Mouse (Mus musculus) forebrain, embryonic 11.5 days (tissue): Measurements from ENCODE around the gene Myh9. TPM values are rescaled to one million over a fixed set of nuclear protein-coding genes. Genes with fewer than 3 reads are reported as not detected.
A peak's percentile ranks its signal among the peaks of the same experiment; 100 is the strongest.

ENCODE experiments used
- ATAC-seq: fragments of 200-750 bp; cut with Nextera tagmentation; replicated peaks from 2 replicates; pipeline ENCODE4 v1.8.0; 2017; ENCODE audit warnings: moderate TSS enrichment; ENCODE audit not compliant: low FRiP score
- DNase-seq: peaks from one replicate; pipeline ENCODE4 v3.0.0-alpha.2; 2017; ENCODE audit warnings: low spot score
- H3K27ac ChIP-seq: fragments of 300-500 bp; sonication (generic); 2 replicates; pipeline ENCODE4 v1.5.1; 2014; ENCODE audit warnings: low read depth, low read length
- H3K27me3 ChIP-seq: fragments of 300-500 bp; sonication (generic); 2 replicates; pipeline ENCODE4 v1.6.1; 2014; ENCODE audit warnings: mild to moderate bottlenecking, low read length, mixed read lengths; ENCODE audit not compliant: control insufficient read depth, insufficient read depth
- H3K36me3 ChIP-seq: fragments of 300-500 bp; sonication (generic); 2 replicates; pipeline ENCODE4 v1.6.1; 2014; ENCODE audit warnings: mild to moderate bottlenecking, low read length, moderate library complexity, mixed read lengths; ENCODE audit not compliant: control insufficient read depth, insufficient read depth
- H3K4me1 ChIP-seq: fragments of 300-500 bp; sonication (generic); replicated peaks from 2 replicates; pipeline ENCODE4 v1.6.1; 2014; ENCODE audit warnings: low read length, mixed read lengths; ENCODE audit not compliant: control insufficient read depth, insufficient read depth
- H3K4me2 ChIP-seq: fragments of 300-500 bp; sonication (generic); 2 replicates; pipeline ENCODE4 v1.6.1; 2014; ENCODE audit warnings: low read depth, mild to moderate bottlenecking, low read length, moderate library complexity, mixed read lengths; ENCODE audit not compliant: severe bottlenecking
- H3K4me3 ChIP-seq: fragments of 300-500 bp; sonication (generic); 2 replicates; pipeline ENCODE4 v1.5.1; 2014; ENCODE audit warnings: low read depth, low read length
- H3K9ac ChIP-seq: fragments of 300-500 bp; sonication (generic); 2 replicates; pipeline ENCODE4 v1.6.1; 2014; ENCODE audit warnings: low read length
- H3K9me3 ChIP-seq: fragments of 300-500 bp; sonication (generic); 2 replicates; pipeline ENCODE4 v1.6.1; 2016; ENCODE audit warnings: low read length, mixed read lengths; ENCODE audit not compliant: control insufficient read depth
- WGBS: fragments of 180-500 bp; shearing (Covaris S2); extraction: QIAGEN DNeasy Blood & Tissue Kit; methylation state at CpG from one replicate; pipeline ENCODE4 v1.1.7; 2014; 5-methylcytosine and 5-hydroxymethylcytosine counted together
- polyA plus RNA-seq: library from polyadenylated mRNA; unstranded; fragments of >200 nt; fragmentation: Nextera tagmentation; extraction: Ambion mirVana; gene quantifications from 2 replicates; pipeline ENCODE4 v1.2.1, GENCODE M21; 2014

The Myh9 gene
- polyA plus RNA-seq, 1 experiment from 2014 or later, result 37.4 TPM

DNA sequence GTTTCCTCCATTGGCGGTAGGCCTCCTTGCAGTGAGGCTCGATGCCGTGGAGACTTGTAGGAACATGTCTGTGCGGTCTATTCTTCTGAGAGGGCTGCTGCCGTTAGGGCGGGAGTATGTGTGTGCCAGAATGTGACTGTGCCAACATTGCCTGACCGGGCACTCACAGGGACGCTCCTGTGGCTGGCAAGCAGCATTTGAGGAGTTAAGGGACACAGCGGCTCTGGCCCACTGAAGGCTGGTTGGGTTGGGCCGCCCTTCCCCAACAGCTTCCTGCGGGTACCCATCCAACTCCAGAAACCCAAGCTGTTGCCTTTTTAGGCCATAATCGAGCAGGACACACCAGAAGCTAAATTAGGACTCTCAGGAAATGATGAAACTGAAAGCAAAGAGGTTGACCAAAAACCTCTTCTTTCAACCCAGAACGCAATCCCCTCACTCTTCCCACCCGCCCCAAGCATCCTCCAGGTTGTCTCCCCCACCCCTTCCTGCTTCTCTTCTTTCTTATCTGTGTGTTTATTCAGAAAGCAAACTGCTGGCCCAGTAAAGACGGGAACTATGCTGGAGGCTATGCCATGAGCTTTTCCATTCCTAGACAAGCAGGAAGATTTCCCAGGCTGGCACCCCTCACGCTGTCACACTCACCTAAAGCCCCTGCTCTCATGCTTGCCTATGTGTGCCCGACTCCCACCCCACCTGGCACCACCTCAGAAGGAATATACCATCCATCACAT is 25.9 kb downstream of the Myh9 start:
- WGBS, result 85% methylated on average over 17 of the region's 17 CpGs
- no peak overlapping the region for H3K4me2 ChIP-seq
- no peaks in the 10 kb centered on the region for H3K27me3 ChIP-seq
- H3K4me3 ChIP-seq, result no peak overlapping the region
- ATAC-seq (no peak), DNase-seq (no peak)
- no peaks in the 10 kb centered on the region; the same call in none of the 2 replicates for H3K36me3 ChIP-seq
- peaks cover under 1% of the 10 kb centered on the region; the same call in 1 of the 2 replicates for H3K4me1 ChIP-seq
- H3K9ac ChIP-seq, result no peak overlapping the region
- H3K27ac ChIP-seq, result 0 out of 2 replicates have a peak overlapping the region, but pooled peaks have one; percentile 25
- no peaks in the 10 kb centered on the region for H3K9me3 ChIP-seq

DNA sequence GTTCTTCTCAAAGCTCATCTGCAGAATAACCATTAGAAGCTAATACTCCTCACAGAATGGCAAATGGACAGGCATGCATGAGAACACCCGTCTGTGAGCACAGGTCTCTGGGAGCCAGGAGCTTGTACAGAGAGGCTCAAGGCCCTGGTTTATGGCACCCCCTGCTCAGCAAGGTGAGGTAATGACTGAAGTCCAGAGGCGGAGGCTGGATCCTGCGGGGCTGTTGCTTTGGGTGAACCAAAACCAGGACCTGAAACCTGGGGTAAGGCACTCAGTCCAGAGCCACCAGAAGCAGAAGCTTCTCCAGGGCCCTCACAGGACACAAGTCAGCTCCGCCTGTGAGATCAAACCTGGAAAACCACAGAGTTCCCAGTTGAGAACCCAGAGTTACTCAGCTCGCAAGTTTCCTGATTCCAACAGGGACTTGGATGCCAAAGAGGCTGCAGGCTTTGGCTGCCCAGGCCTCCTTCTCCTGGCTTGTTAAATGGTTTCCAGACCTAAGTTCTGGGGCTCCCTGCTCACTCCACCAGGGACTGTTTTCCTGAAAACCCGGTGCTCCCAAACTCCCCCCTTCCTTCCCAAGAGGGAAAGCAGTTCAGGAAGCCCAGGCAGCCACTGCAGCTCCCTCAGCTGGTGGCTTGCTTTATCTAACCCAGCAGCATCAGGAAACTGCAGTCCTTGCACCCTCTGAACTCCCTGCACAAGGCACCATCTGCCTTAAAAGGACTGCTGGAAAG is 28.2 kb downstream of the Myh9 start:
- Histone ChIP-seq H3K4me1 (peaks cover 3% of the 10 kb centered on the region; the same call in 1 of the 2 replicates), H3K9me3 (no peaks in the 10 kb centered on the region), H3K4me2 (no peak overlapping the region), H3K4me3 (no peak overlapping the region), H3K9ac (no peak overlapping the region), H3K27ac (no peak overlapping the region), H3K27me3 (no peaks in the 10 kb centered on the region), H3K36me3 (no peaks in the 10 kb centered on the region; the same call in none of the 2 replicates)
- WGBS, result 73% methylated on average over 6 of the region's 6 CpGs
- DNase-seq (no peak), ATAC-seq (no peak)

DNA sequence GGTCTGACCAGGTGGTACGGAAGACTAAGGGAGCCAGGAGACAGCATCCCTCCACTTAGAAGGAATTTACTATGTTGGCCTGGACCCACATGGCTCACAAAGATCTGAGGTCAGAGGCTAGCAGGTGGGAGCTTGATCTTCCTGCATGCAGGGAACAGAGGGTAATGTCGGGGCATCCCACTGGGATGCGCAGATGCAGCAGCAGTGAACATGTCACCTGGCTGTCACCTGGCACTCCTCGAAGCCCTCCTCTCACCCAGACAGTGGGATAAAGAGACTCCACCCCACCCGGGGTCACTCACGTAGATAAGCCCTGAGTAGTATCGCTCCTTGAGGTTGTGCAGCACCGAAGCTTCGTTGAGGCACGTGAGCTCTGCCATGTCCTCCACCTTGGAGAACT is 29.4 kb downstream of the Myh9 start:
- peaks cover 3% of the 10 kb centered on the region; the same call in 1 of the 2 replicates for H3K4me1 ChIP-seq
- 96% methylated on average over 10 of the region's 10 CpGs for WGBS
- H3K27ac ChIP-seq, result no peak overlapping the region

DNA sequence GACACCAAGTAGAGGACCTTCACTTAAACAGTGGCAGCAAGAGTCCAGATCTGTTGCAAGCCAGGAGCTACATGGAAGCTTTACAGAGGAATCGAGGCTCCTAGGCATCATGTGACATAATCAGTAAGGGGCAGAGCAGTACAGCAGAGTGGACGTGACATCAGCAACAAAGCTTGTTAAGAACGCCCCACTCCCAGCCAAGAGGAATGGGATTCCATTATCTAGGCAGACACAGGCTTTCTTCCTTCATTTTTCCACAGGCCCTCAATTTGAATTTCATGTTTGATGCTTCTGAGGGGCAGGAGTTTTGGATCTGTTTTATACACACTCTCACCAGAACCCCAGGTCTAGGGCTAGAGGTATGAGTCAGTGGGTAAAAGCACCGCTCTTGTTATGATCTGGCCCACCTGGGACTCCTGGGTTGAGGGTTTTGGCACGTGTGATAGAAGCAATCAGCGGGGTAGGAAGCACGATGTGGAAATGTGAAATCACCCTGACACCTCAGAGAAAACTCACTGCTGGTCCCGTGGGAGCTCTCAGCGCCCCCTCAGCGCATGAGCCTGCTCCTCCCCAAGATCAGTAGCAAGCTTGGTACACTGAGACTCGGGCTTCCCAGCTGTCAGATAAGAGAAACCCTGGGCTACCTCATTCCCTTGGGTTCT is 30.7 kb downstream of the Myh9 start:
- ATAC-seq, result no peak
- H3K27ac ChIP-seq, result no peak overlapping the region
- no peaks in the 10 kb centered on the region; the same call in none of the 2 replicates for H3K36me3 ChIP-seq
- no peak for DNase-seq
- WGBS, result 81% methylated on average over 11 of the region's 11 CpGs
- H3K9ac ChIP-seq, result no peak overlapping the region
- H3K9me3 ChIP-seq, result no peaks in the 10 kb centered on the region
- no peaks in the 10 kb centered on the region for H3K27me3 ChIP-seq
- H3K4me2 ChIP-seq, result no peak overlapping the region
- peaks cover 3% of the 10 kb centered on the region; the same call in 1 of the 2 replicates for H3K4me1 ChIP-seq
- H3K4me3 ChIP-seq, result no peak overlapping the region

More for the DNA sequence above, 29.4 kb downstream of the Myh9 start:
- Histone ChIP-seq H3K36me3 (no peaks in the 10 kb centered on the region; the same call in none of the 2 replicates), H3K4me3 (no peak overlapping the region), H3K9ac (no peak overlapping the region), H3K4me2 (no peak overlapping the region), H3K9me3 (no peaks in the 10 kb centered on the region), H3K27me3 (no peaks in the 10 kb centered on the region)
- DNase-seq (no peak), ATAC-seq (no peak)

DNA sequence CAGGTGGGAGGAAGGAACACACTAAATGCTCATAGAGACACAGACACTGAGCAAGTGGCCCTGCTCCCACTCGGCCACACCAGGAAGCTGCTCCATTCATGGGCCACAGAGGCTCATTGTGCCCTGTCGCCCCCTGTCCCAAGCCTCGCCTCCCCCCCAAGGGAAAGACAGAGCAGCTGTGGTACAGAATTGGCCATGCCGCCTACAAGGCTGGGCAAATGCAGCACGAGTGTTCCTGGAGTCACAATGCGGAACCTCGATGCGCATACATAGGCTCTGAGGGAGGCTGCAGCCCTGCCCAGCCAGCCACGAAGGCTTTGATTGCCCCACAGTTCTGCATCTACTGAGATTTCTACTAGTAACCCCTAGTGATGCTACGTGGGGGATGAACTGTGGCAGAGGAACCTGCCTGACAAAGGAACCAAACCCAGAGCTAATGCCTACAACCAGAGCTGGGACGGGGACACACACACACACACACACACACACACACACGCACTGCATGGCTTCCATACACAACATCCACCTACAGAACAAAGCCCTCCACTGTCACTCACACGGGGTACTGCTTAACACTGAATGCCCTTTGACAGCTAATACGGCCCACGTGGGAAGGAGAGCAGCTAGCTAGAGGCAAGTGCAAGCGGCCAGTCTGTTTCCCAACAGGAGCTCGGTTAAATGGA is 31.4 kb downstream of the Myh9 start:
- H3K4me1 ChIP-seq, result peaks cover 3% of the 10 kb centered on the region; the same call in 1 of the 2 replicates
- H3K4me3 ChIP-seq, result no peak overlapping the region
- no peak overlapping the region for H3K4me2 ChIP-seq
- H3K36me3 ChIP-seq, result no peaks in the 10 kb centered on the region; the same call in none of the 2 replicates
- ATAC-seq (no peak), DNase-seq (no peak)
- no peaks in the 10 kb centered on the region for H3K9me3 ChIP-seq
- H3K27me3 ChIP-seq, result no peaks in the 10 kb centered on the region
- no peak overlapping the region for H3K27ac ChIP-seq
- no peak overlapping the region for H3K9ac ChIP-seq
- 70% methylated on average over 17 of the region's 17 CpGs for WGBS

DNA sequence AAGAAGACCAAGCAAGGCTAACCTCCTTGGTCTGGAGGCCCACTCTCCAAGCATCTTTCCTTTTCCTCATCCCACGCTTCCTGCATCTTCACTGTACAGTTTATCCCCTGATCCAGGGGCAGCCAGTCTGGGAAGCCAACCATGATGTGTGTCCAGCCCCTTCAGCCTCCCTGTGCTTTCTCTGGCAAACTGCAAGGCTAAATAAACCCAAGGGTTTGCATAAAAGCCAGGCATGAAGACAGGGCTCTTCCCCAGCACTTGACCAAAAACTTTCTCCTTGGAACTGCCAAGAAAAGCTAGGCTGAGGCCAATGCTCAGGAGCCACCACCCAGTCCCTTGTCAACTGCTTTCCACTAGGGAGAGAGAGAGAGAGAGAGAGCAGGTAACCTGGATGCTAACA is 32.5 kb downstream of the Myh9 start:
- WGBS, result 92% methylated on average over 1 of the region's 1 CpGs
- Histone ChIP-seq H3K27me3 (no peaks in the 10 kb centered on the region), H3K4me2 (no peak overlapping the region), H3K9me3 (no peaks in the 10 kb centered on the region), H3K9ac (no peak overlapping the region), H3K4me3 (no peak overlapping the region), H3K27ac (no peak overlapping the region), H3K4me1 (peaks cover 3% of the 10 kb centered on the region; the same call in 1 of the 2 replicates), H3K36me3 (no peaks in the 10 kb centered on the region; the same call in none of the 2 replicates)
- ATAC-seq (no peak), DNase-seq (no peak)

DNA sequence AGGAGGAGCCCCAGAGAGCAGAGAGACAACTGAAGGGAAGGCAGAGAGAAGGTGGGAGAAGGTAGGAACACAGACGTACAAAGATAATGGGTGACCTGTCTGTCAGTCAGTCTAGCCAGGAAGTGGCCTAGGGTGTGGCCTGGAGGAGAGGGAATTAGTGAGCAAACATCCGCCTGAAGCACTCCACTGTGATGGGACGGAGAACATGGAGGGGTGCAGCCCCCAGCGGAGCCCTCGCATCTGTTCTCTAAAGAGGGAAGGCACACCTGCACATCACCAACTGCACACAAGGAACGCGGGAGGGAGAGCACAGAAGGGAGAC is 34.8 kb downstream of the Myh9 start:
- 91% methylated on average over 7 of the region's 7 CpGs for WGBS
- ATAC-seq, result no peak
- H3K9ac ChIP-seq, result no peak overlapping the region
- no peak overlapping the region for H3K4me3 ChIP-seq
- peaks cover 3% of the 10 kb centered on the region; the same call in 1 of the 2 replicates for H3K4me1 ChIP-seq
- H3K27ac ChIP-seq, result no peak overlapping the region
- no peaks in the 10 kb centered on the region for H3K9me3 ChIP-seq
- H3K4me2 ChIP-seq, result no peak overlapping the region
- no peak for DNase-seq
- no peaks in the 10 kb centered on the region; the same call in 1 of the 2 replicates for H3K36me3 ChIP-seq
- H3K27me3 ChIP-seq, result no peaks in the 10 kb centered on the region
